Mouse (Mus musculus) megakaryocyte-erythroid progenitor cell, adult 5-6 weeks (primary cell): ENCODE data around the gene Olfr1102. TPM values are rescaled to one million over a fixed set of nuclear protein-coding genes. Genes with fewer than 3 reads are reported as not detected.

Source experiments
- ATAC-seq: replicated peaks from 2 replicates; pipeline ENCODE4 v1.8.0; 2016; ENCODE audit warnings: mild to moderate bottlenecking, inconsistent platforms; ENCODE audit not compliant: severe bottlenecking, poor library complexity, low FRiP score, low TSS enrichment
- total RNA-seq, 2 experiments: library from RNA; stranded (forward) in 1 of 2; stranded (reverse) in 1 of 2; fragments of 200-1000, 215-1000 nt in 1 of 2; fragments of >200 nt in 1 of 2; fragmentation: Nextera tagmentation in 1 of 2; gene quantifications; 2 replicates each; pipeline ENCODE4 v1.2.3; 2014 to 2017

Olfr1102 gene
- total RNA-seq (2014; fragmentation: Nextera tagmentation) (not detected in 2 replicates), total RNA-seq (2017) (not detected in 2 replicates)

- no peak for ATAC-seq
Observed at GRCm38 (mm10) chr2:86998098-86998497, at the start of gene Olfr1102. Olfr1102 (plus strand) TSS chr2:86998398.

GRCm38 (mm10) chr2:86960593-86960992 is 37.6 kb upstream of the Olfr1102 start, which contains the start of gene Olfr1099:
Olfr1099 (minus strand) TSS chr2:86960693.
- no peak for ATAC-seq

GRCm38 (mm10) chr2:86979854-86980253 is 18.3 kb upstream of the Olfr1102 start, which contains the start of gene Olfr1100:
Olfr1100 (minus strand) TSS chr2:86979954.
- no peak for ATAC-seq

- no peak for ATAC-seq
Observed at GRCm38 (mm10) chr2:86991121-86991520, 7.1 kb upstream of the Olfr1102 start, which contains the start of gene Olfr1101. Olfr1101 (minus strand) TSS chr2:86991221.

- no peak for ATAC-seq
Observed at GRCm38 (mm10) chr2:87026980-87027379, 28.8 kb downstream of the Olfr1102 start, which contains the start of gene Olfr1104. Olfr1104 (minus strand) TSS chr2:87027080.

GRCm38 (mm10) chr2:87036431-87036830 is 38.2 kb downstream of the Olfr1102 start, which contains the start of gene Olfr1105:
Olfr1105 (minus strand) TSS chr2:87036531.
- ATAC-seq = no peak

- ATAC-seq = no peak
Observed at GRCm38 (mm10) chr2:87052173-87052572, 54.0 kb downstream of the Olfr1102 start, which contains the start of gene Olfr1106. Olfr1106 (minus strand) TSS chr2:87052273.

Other genes with a start within 250 kb of the Olfr1102 start
- not detected in 2 replicates for gene Olfr1090, start 239.4 kb upstream of the Olfr1102 start, total RNA-seq (2014; fragmentation: Nextera tagmentation)
- gene Olfr1090, start 239.4 kb upstream of the Olfr1102 start, total RNA-seq (2017) = not detected in 2 replicates
- gene Olfr1093, start 215.9 kb upstream of the Olfr1102 start, total RNA-seq (2014; fragmentation: Nextera tagmentation) = not detected in 2 replicates
- gene Olfr1093, start 215.9 kb upstream of the Olfr1102 start, total RNA-seq (2017) = not detected in 2 replicates
- not detected in 2 replicates for gene Olfr141, start 188.4 kb upstream of the Olfr1102 start, total RNA-seq (2014; fragmentation: Nextera tagmentation)
- gene Olfr141, start 188.4 kb upstream of the Olfr1102 start, total RNA-seq (2017) = not detected in 2 replicates
- gene Olfr1094, start 173.7 kb upstream of the Olfr1102 start, total RNA-seq (2014; fragmentation: Nextera tagmentation) = not detected in 2 replicates
- gene Olfr1094, start 173.7 kb upstream of the Olfr1102 start, total RNA-seq (2017) = not detected in 2 replicates
- not detected in 2 replicates for gene Olfr1095, start 146.7 kb upstream of the Olfr1102 start, total RNA-seq (2014; fragmentation: Nextera tagmentation)
- gene Olfr1095, start 146.7 kb upstream of the Olfr1102 start, total RNA-seq (2017) = not detected in 2 replicates
- gene Gm13723, start 123.6 kb upstream of the Olfr1102 start, total RNA-seq (2014; fragmentation: Nextera tagmentation) = not detected in 2 replicates
- gene Gm13723, start 123.6 kb upstream of the Olfr1102 start, total RNA-seq (2017) = not detected in 2 replicates
- gene Olfr1097, start 106.2 kb upstream of the Olfr1102 start, total RNA-seq (2014; fragmentation: Nextera tagmentation) = not detected in 2 replicates
- not detected in 2 replicates for gene Olfr1097, start 106.2 kb upstream of the Olfr1102 start, total RNA-seq (2017)
- gene Olfr1098, start 73.9 kb upstream of the Olfr1102 start, total RNA-seq (2014; fragmentation: Nextera tagmentation) = not detected in 2 replicates
- gene Olfr1098, start 73.9 kb upstream of the Olfr1102 start, total RNA-seq (2017) = not detected in 2 replicates
- gene Olfr1099, start 37.7 kb upstream of the Olfr1102 start, total RNA-seq (2014; fragmentation: Nextera tagmentation) = not detected in 2 replicates
- not detected in 2 replicates for gene Olfr1099, start 37.7 kb upstream of the Olfr1102 start, total RNA-seq (2017)
- gene Olfr1100, start 18.4 kb upstream of the Olfr1102 start, total RNA-seq (2014; fragmentation: Nextera tagmentation) = not detected in 2 replicates
- not detected in 2 replicates for gene Olfr1100, start 18.4 kb upstream of the Olfr1102 start, total RNA-seq (2017)
- gene Olfr1101, start 7.2 kb upstream of the Olfr1102 start, total RNA-seq (2014; fragmentation: Nextera tagmentation) = not detected in 2 replicates
- gene Olfr1101, start 7.2 kb upstream of the Olfr1102 start, total RNA-seq (2017) = not detected in 2 replicates
- not detected in 2 replicates for gene Olfr1104, start 28.7 kb downstream of the Olfr1102 start, total RNA-seq (2014; fragmentation: Nextera tagmentation)
- gene Olfr1104, start 28.7 kb downstream of the Olfr1102 start, total RNA-seq (2017) = not detected in 2 replicates
- not detected in 2 replicates for gene Olfr1105, start 38.1 kb downstream of the Olfr1102 start, total RNA-seq (2014; fragmentation: Nextera tagmentation)
- gene Olfr1105, start 38.1 kb downstream of the Olfr1102 start, total RNA-seq (2017) = not detected in 2 replicates
- gene Olfr1106, start 53.9 kb downstream of the Olfr1102 start, total RNA-seq (2014; fragmentation: Nextera tagmentation) = not detected in 2 replicates
- gene Olfr1106, start 53.9 kb downstream of the Olfr1102 start, total RNA-seq (2017) = not detected in 2 replicates
- gene Olfr1107, start 77.4 kb downstream of the Olfr1102 start, total RNA-seq (2014; fragmentation: Nextera tagmentation) = not detected in 2 replicates
- not detected in 2 replicates for gene Olfr1107, start 77.4 kb downstream of the Olfr1102 start, total RNA-seq (2017)
- not detected in 2 replicates for gene Olfr1109, start 97.6 kb downstream of the Olfr1102 start, total RNA-seq (2014; fragmentation: Nextera tagmentation)
- not detected in 2 replicates for gene Olfr1109, start 97.6 kb downstream of the Olfr1102 start, total RNA-seq (2017)
- gene Olfr259, start 116.2 kb downstream of the Olfr1102 start, total RNA-seq (2014; fragmentation: Nextera tagmentation) = not detected in 2 replicates
- gene Olfr259, start 116.2 kb downstream of the Olfr1102 start, total RNA-seq (2017) = not detected in 2 replicates
- gene Olfr1110, start 141.9 kb downstream of the Olfr1102 start, total RNA-seq (2014; fragmentation: Nextera tagmentation) = not detected in 2 replicates
- not detected in 2 replicates for gene Olfr1110, start 141.9 kb downstream of the Olfr1102 start, total RNA-seq (2017)
- gene Olfr1111, start 154.2 kb downstream of the Olfr1102 start, total RNA-seq (2014; fragmentation: Nextera tagmentation) = not detected in 2 replicates
- gene Olfr1111, start 154.2 kb downstream of the Olfr1102 start, total RNA-seq (2017) = not detected in 2 replicates
- gene Olfr1112, start 189.4 kb downstream of the Olfr1102 start, total RNA-seq (2014; fragmentation: Nextera tagmentation) = not detected in 2 replicates
- gene Olfr1112, start 189.4 kb downstream of the Olfr1102 start, total RNA-seq (2017) = not detected in 2 replicates
- gene Olfr1113, start 210.6 kb downstream of the Olfr1102 start, total RNA-seq (2014; fragmentation: Nextera tagmentation) = not detected in 2 replicates
- not detected in 2 replicates for gene Olfr1113, start 210.6 kb downstream of the Olfr1102 start, total RNA-seq (2017)
- gene Olfr1115, start 249.6 kb downstream of the Olfr1102 start, total RNA-seq (2014; fragmentation: Nextera tagmentation) = not detected in 2 replicates
- not detected in 2 replicates for gene Olfr1115, start 249.6 kb downstream of the Olfr1102 start, total RNA-seq (2017)